Mouse (Mus musculus): Measurements from ENCODE around the gene Msrb1. TPM values are rescaled to one million over a fixed set of nuclear protein-coding genes. Genes with fewer than 3 reads are reported as not detected.

The Msrb1 gene
- total RNA-seq, 2 experiments from 2014 or later = 40.5 to 46.2 TPM

DNA sequence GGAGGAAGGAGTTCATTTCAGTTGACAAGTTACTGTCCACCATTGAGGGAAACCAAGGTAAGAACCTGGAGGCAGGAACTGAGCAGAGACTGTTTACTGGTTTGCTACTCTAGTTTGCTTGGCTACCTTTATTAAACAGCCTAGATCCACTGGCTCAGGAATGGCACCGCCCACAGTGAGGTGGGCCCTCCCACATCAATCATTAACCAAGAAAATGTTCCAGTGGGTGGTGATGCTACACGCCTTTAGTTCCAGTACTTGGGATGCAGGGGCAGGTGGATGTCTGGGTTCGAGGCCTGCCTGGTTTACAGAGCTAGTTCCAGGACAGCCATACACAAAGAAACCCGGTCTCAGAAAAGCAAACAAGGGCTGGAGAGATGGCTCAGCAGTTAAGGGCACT is 1.8 kb downstream of the Msrb1 start:
- DNase-seq (ENCODE audit: extremely low spot score in 1 of 2, low spot score in 1 of 2) = no peak

DNA sequence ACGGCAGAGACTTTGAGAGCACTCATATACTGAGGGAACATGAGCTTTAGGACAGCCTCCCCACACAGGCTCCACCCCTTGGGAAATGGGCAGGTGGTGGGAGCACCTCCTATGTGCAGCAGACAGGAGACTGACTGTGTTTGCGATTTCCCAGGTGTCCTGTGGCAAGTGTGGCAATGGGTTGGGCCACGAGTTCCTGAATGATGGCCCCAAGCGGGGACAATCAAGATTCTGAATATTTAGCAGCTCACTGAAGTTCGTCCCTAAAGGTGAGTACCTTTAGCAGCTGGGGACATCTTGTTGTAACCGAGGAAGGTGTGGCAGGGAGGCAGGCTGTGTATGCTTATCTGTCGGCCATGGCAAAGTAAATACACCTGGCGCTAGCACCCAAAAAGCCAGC is 3.5 kb downstream of the Msrb1 start:
- no peak for DNase-seq (ENCODE audit: extremely low spot score in 1 of 2, low spot score in 1 of 2)

DNA sequence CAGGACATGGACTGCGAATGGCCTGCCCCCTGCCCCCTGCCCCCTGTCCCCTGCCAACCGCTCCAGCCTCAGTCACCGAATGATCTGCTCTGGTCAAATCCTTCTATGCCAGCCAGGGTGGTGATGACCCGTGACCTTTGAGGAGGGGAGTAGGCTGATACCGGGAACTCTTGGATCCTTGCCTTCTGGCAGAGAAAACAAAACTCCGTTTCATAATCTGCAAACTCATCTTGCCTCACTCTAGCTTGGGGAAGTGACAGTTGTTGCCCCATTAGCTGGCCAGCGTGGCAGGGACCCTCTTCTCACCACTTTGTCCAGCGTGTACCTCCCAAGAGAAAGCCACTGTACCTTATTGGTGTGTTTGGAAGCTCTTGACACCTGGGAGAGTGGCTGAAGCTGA is 5.9 kb downstream of the Msrb1 start:
- no peak for DNase-seq (ENCODE audit: extremely low spot score in 1 of 2, low spot score in 1 of 2)

DNA sequence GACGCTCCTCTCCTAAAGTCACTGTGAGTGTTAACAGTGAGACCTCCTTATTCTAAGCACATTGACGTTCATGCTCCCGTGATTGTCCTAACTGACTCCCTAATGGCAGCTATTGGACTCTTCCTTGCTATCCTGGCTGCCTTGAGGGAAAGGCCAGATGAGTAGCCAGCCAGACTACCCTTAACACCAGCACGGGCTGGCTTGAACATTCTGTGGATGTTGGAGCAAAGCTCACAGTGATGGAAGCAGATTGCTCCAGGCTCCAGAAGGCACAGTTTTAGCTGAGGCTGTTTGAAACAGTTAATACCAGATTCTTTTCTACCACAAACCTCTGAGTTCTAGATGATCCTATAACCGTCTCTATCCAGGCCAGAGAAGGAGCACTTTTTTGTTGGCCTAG is 7.5 kb downstream of the Msrb1 start:
- no peak for DNase-seq (ENCODE audit: extremely low spot score in 1 of 2, low spot score in 1 of 2)

DNA sequence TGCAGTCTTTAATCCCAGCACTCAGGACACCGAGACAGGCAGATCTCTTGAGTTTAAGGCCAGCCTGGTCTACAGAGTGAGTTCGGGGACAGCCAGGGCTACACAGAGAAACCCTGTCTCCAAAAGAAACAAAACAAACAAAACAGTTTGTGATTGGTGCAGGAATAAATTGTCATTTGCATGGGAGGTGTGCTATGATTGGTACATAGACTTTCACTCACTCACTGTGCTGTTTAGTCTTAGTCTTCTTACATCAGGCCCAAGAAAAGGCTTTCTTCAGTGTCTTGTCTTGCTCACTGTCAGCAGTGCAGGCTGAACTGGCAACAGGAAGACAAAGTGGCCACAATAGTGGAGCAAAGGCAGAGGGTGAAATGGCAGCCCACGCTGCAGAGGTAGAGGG is 7.9 kb downstream of the Msrb1 start:
- DNase-seq (ENCODE audit: extremely low spot score in 1 of 2, low spot score in 1 of 2) = no peak

DNA sequence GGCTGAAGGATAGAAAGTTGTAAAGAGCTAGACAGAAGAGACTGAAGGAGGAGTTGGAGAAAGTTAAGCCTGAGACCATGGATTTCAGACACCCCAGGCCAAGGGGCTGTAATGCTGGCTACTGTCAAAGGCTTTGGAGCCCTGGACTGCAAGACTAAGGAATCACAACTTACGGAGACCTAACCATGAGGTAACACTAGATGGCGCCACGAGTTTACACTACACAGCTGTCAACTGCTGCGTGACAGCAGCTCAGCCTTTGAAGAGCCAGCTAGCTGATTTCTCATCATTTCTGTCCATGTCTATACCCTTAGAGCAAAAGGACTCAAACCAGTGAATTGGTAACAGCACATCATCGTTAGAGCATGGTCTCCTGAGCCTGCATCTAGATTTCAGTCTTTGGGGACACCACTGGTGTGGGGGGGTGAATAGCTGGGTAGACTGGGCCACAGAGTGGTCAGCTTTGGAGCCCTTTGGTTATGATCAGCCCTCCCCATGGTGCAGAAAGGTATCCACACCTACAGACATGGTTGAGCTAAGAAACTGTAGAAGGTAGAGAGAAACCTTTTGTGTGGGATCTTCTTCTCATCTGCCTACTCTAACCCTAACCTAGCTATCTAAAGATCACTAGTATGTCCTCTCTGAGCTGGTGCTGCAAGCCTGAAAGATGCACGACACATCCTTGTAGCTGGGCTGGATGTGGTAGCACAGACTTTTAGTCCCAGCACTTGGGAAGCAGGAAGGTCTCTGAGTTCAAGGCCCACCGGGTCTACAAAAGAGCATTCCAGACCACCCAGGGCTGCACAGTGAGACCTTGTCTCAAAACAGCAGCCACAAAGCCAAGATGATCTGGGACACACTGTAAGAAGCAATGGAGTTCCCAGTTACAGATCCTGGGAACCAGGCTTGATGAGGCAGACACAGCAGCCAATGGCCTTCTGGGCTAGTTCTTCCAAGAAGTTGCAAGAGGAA is 9.4 kb downstream of the Msrb1 start:
- DNase-seq (ENCODE audit: extremely low spot score in 1 of 2, low spot score in 1 of 2) = peak; percentile 70 to 93

DNA sequence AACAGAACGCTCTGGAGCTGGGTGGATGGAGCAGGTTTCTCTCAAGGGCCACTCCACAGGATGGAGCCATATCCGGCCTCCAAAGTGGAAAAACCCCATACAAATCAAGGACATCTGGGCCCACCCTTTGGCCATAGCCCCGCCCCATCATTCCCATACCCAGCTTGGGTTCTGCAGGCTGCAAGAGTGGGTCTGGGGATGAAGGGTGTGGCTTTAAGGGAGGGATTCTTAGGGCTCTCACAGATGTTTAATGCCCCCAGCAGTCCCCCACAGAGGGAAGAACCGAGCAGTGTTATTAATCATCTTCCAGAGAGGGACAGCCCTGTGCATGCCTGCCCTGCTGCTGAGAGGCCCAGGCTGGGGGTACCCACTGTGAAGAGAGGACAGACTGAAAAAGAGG is 10.5 kb downstream of the Msrb1 start:
- DNase-seq (ENCODE audit: extremely low spot score in 1 of 2, low spot score in 1 of 2) = no peak

DNA sequence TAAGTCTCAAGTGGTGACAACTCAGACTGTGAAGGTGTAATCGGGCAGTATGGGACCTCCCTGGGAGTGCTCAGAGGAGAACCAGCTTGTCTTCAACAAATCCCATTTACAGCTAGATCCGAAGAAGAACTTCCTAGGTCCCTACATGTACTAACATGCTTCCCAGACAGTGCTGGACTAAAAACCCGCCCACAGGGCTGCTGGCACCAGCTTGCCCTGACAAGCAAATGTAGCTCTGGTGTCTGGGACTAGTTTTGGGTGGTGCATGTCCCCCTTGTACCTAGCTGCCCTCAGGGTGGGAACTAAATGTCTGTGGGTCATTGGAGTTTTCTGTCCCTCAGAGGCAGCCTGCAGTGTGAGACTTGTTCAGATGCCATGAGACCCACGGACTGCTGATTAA is 15.1 kb downstream of the Msrb1 start:
- DNase-seq (ENCODE audit: extremely low spot score in 1 of 2, low spot score in 1 of 2) = no peak

DNA sequence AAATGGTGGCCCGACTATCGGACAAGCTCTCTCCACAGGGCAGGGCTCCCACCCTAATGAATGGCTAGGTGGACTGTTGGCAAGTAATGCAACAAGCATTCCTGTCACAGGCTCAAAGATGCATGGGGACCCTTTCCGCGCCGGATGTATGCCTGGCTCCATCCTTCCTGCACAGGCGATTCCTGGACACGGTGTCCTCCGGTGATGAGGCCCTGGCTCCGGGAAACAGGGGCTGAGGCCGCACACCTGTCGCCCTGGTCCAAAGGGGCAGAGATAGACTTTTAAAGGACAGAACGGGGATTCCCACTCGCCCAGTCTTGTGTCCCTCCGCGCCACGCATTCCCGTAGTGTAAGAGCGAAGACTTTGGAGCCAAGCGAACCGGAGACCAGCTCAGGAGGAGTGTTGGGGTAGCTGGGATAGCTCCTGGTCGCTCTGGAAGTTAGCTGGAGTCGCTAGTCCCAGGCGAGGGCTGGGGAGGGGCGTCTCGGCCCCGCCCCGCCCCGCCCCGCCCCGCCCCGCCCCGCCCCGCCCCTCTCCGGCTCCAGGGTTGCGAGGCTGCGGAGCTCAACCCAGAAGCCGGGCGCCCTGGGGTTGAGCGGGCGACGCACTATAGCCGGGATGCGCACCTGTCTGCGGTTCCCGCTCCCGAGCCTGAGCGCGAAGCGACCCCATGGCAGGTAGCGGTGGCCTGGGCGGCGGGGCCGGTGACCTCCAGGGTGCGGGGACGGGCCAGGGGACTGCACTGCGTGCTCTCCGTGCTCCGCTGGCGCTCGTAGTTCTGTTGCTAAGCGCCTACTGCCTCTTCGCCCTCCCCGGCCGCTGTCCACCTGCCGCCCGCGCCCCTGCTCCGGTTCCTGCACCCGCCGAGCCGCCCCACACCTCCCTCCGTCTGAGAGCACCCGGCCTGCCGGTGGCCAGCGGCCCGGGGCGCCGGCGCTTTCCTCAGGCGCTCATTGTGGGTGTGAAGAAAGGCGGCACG is 16.3 kb downstream of the Msrb1 start, which contains the start of gene Hs3st6:
Gene Hs3st6, plus strand, starts transcription at position 574 of the 980 bp plus-strand sequence.
- DNase-seq (ENCODE audit: extremely low spot score in 1 of 2, low spot score in 1 of 2) = no peak

DNA sequence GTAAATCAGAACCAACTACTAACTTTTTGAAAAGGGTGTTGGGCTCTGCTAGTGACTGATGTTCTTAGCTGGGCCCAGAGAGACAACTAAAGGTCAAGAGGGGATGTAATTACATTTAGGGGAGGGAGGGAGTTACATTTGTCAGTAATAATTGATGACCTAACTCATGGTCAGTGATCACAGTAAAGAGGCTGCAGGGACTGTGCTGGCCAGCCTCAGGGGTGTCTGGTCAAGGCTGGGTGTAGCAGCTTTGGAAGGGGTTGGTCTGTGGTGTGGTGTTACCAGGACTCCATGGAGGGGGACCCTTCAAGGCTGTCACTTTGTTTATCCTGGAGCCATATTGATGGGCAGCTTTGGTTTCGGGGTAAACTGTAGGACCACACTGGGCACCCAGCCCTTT is 21.0 kb downstream of the Msrb1 start:
- DNase-seq (ENCODE audit: extremely low spot score in 1 of 2, low spot score in 1 of 2) = no peak

DNA sequence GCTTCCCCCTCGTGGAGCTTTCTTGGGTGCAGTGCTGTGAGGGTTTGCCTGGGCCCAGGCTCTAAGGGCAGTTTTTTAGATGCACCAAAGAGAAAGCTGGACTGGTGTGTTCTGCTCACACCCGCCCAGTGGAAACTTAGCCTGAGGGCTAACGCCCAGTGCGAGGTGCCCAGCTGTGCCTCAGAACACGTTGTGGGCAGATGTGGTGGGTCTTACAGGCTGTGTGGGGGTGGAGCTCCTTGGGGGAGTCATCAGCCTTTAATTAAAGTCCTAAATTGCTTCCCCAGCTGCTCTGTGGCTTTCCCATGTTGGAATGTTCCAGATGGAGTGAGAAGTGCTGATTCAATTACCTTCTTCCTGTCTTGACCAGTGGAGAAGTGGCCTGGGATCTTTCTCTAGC is 24.7 kb downstream of the Msrb1 start:
- no peak for DNase-seq (ENCODE audit: extremely low spot score in 1 of 2, low spot score in 1 of 2)

DNA sequence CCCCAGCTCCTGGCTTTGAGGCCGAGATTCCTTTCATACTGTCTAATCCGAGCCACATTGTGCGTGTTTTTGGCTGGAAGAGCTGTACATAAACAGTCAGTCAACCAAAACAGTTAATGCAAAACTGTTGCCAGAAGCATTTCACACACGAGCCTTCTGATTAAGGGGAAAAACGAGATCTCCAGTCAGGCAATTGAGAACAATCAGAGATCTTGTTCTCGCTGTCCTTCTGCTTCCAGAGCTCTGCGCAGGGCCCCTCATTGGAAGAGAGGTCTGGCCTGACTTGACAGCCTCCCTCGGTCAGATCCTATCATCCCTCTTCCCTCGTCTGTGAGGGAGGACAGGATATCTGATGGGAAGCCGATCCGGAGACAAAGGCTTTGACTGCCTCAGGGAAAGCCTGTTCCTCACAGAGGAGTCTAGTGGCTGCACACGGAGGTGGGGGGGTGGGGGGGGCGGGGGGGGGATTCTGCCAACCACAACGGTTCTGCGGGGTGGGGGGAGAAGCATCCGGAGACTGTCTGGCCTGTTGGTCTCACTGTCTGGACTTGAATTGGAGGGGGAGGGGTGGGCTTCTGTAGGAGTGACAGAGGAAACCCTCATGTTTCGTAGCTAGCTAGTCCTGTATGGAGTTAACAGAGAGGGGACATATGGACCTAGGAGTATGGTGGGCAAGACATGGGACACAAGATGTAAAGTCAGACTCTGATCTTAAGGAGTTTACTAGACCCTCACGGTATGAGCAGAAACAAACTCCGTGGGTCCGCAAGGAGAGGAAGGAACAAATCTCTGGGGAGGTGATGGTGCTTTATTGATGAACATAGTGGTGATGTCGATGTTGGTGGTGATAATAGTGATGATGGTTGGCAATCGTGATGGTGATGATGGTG is 28.8 kb downstream of the Msrb1 start:
- no peak for DNase-seq (ENCODE audit: extremely low spot score in 1 of 2, low spot score in 1 of 2)

DNA sequence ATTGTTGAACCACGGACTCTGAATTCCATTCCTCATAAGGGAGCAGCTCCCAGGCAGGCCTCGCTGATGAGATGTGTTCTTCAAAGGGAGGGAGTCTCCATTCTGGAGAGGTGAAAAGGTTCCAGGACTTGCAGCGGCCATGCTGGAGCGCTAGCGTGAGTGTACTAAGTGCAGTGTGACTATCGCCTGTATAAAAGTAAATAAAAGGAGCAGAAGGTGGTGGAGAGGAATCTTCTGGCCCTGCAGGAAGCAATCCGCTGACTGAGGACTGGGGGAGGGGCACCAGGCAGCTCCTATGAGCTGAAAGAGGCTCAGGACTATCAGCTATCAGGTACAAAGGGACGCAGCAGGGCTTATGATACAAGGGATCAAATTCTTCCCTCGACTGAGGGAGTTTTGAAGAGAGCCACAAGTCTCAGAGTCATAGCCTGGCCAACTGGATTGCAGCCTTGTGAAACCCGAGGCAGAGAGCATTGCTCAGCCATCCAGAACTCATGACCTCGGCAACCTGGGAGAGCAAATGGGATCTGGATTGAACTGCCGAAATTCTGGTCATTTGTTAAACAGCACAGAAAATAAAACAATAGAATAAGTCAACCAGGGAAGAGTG is 29.9 kb downstream of the Msrb1 start:
- DNase-seq (ENCODE audit: extremely low spot score in 1 of 2, low spot score in 1 of 2) = no peak

DNA sequence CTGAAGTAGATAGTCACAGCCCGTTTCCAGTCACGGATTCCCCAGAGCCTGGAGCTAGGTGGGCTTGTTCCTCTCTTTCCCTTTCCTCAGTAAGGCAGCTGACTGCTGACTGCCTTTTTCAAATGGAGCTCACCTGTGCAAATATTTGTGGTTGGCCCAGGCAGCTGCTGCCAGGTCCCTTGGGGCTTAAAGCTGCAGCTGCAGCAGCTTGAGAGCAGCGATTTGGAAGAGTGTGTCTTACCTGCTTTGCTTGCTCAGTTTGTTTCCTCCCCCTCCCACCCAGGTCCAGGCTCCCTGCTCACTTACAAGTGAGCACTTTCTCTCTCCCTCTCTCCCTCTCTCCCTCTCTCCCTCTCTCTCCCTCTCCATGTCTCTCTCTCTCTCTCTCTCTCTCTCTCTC is 32.7 kb downstream of the Msrb1 start:
- DNase-seq (ENCODE audit: extremely low spot score in 1 of 2, low spot score in 1 of 2) = no peak

DNA sequence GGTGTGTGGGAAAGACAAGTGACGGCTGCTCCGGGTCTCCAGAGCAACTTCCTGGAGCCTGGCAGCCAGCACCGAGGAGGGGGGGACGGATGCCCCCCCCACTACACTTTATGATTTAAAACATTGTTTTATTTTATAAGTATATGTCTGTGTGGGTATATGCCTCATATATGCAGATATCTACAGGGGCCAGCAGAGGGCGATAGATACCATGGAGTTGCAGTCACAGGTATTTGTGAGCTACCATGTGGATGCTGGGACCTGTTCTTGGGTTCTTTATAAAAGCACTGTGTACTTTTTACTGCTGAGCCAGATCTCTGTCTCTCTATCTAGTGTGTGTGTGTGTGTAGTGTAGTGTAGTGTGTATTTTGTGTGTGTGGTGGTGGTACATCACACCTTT is 36.8 kb downstream of the Msrb1 start:
- no peak for DNase-seq (ENCODE audit: extremely low spot score in 1 of 2, low spot score in 1 of 2)

DNA sequence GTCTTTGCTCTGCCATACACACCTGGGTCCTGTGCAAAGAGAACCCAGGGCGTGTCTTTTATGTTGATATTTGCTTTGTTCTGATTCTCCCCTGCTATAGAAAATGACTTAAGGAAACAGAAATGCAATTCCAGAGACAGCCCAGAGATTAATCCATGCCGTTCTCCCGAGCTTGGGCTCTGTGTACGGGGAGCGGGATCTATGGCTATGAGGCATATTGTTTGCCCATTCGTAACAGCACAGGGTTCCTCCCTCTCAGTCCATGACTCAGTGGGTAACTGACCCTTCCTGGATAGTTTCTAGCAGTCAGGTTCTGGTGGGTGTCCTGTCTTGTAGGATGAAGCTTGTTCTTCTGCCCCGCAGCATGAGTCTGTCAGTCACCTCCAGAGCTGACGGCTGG is 38.7 kb downstream of the Msrb1 start:
- no peak for DNase-seq (ENCODE audit: extremely low spot score in 1 of 2, low spot score in 1 of 2)

DNA sequence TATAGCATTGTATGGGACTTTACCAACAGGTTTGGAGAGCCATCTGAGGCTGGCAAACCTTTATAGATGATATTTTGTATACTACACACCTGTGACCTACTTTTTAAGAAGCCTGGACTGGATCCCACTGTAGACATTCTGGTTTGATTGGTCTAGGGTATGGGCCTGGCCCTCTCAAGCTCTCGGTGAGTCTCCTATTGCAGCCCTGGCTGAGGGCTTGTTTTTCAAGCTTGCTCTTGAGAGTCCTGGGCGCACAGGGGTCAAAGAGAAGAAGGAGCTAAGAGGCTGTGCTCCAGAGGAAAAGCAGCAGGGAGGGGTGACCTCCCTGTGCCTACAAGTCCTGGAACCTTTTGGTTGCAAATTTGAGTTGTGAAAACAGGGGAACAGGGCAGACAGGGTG is 40.6 kb downstream of the Msrb1 start:
- no peak for DNase-seq (ENCODE audit: extremely low spot score in 1 of 2, low spot score in 1 of 2)

DNA sequence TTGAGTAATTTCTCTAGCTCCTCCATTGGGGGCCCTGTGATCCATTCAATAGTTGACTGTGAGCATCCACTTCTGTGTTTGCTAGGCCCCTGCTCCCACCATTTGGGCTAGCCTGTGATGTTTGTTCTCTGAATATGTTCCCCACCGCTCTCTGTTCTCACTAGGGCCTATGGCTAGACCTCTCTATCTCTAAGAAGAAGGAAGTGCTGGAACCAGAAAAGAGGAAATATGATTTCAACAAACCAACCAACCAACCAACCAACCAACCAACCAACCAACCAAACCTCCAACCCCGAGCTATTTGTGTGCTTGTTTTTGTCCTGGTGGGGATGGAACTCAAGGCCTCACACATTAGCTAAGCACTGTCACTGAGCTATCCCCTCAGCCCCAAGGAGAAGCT is 44.4 kb downstream of the Msrb1 start:
- DNase-seq (ENCODE audit: extremely low spot score in 1 of 2, low spot score in 1 of 2) = no peak

DNA sequence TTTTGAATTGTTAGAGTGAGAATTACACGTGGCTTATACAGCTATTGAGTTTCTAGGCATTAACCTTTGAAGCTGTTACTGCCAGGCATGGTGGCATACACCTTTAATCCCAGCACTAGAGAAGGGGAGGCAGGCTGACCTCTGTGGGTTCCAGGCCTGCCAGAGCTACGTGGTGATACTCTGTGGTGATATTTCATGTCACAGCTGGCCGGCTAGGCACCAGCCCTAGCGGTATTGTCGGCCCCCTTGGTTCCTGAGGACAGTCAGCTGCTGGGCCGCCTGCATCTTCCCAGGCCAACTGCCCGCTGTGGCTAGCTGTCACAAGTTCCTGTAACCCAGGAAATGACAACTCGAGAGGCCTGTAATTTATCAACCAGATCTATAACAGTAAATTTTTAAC is 55.7 kb downstream of the Msrb1 start:
- DNase-seq (ENCODE audit: extremely low spot score in 1 of 2, low spot score in 1 of 2) = no peak
